Mouse (Mus musculus): Measurements from ENCODE around the gene Rangap1. TPM values are rescaled to one million over a fixed set of nuclear protein-coding genes. Genes with fewer than 3 reads are reported as not detected.

Gene Rangap1
- polyA plus RNA-seq, 1 experiment from 2014 or later = 192 TPM

DNA sequence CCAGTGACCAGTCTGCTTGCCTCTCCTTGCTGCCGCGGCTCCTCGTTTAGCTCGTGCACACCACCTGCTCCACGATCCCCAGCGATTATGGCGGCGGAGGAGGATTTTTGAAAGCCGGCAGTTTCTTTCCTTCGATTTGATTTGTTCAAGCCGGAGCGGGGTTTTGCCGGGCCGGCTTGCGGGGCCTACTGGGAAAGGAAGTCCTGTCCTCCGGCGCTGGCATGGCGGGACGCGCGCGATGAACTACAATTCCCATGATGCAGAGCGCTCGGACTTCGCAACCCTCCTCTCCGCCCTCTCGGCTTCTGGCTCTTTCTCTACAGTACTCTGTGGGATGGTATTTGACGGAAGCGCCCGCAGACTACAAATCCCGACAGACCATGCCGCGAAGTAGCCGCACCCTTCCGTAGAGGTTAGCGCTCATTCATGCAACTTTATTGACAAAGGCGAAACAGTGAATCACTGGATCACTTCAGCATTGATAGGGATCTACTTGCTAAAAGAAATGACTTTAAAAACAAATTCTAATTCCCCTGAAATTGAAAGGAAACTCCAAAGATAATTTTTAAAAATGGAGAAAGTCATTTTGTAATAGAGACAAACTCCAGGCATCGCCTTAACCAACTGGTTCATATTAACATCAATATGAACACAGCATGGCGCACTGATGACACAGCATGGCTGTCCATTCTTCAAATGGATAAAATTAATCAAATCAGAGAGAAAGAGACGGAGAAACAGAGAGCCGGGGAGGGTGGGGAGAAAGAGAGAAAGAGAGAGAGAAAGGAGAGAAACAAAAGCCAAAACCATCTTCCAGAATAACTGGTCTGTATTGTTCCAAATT, 15.3 kb downstream of the Rangap1 start:
- H3K36me3 ChIP-seq = peaks cover 18% of the 10 kb centered on the region
- peak overlapping the region; percentile 94 for H3K27ac ChIP-seq (replicated peaks)
- H3K4me3 ChIP-seq = peak overlapping the region; percentile 96
- H3K4me1 ChIP-seq = peaks cover 26% of the 10 kb centered on the region
- H3K27me3 ChIP-seq (ENCODE audit: low read depth, poor library complexity, severe bottlenecking) = no peaks in the 10 kb centered on the region
- H3K9me3 ChIP-seq (replicated peaks) = no peaks in the 10 kb centered on the region
- DNase-seq (ENCODE audit: low spot score) = peak; percentile 99
- WGBS = 5% methylated on average over 41 of the region's 41 CpGs

DNA sequence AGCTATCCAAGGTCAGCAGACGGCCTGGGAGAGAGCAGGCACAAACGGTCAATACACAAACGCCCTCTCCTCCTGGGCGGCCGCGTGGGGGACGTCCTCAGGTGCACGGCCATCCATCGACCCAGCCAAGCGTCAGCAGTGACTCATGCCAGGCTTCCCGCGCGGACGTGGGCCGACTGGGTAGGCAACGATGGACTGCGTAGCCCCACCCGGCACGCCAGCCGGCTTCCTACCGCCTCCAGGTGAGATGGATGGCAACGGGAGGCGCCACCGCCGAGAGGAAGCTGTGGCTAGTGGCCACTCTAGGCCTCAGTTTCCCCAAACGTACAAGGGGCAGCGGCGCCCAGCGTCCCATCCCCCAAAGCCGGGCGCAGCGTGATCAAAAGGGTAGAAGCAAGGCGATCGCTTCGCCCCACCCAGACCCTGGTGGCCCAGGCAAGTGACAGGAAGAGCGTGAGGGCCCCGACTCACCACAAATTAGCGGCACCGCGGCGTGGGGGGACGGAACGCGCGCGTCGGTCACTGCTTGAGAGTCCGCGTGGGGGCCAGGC, 16.0 kb downstream of the Rangap1 start:
- Histone ChIP-seq H3K27me3 (ENCODE audit: low read depth, poor library complexity, severe bottlenecking) (no peaks in the 10 kb centered on the region), H3K4me3 (peak overlapping the region; percentile 96), H3K4me1 (peaks cover 26% of the 10 kb centered on the region), H3K9me3 (replicated peaks) (no peaks in the 10 kb centered on the region), H3K27ac (replicated peaks) (peak overlapping the region; percentile 94), H3K36me3 (peaks cover 25% of the 10 kb centered on the region)
- whole genome bisulfite sequencing = under 1% methylated on average over 49 of the region's 49 CpGs
- DNase-seq (ENCODE audit: low spot score) = peak; percentile 29

GRCm38 (mm10) chr15:81725965-81726364, 19.4 kb downstream of the Rangap1 start:
- peaks cover 26% of the 10 kb centered on the region for H3K4me1 ChIP-seq
- H3K27ac ChIP-seq (replicated peaks) = no peak overlapping the region
- no peak overlapping the region for H3K4me3 ChIP-seq
- H3K9me3 ChIP-seq (replicated peaks) = no peaks in the 10 kb centered on the region
- over 99% methylated on average over 8 of the region's 8 CpGs for WGBS
- H3K36me3 ChIP-seq = peaks cover 59% of the 10 kb centered on the region
- no peaks in the 10 kb centered on the region for H3K27me3 ChIP-seq (ENCODE audit: low read depth, poor library complexity, severe bottlenecking)
- no peak for DNase-seq (ENCODE audit: low spot score)

GRCm38 (mm10) chr15:81723653-81724052, 21.7 kb downstream of the Rangap1 start:
- Histone ChIP-seq H3K36me3 (peaks cover 82% of the 10 kb centered on the region), H3K9me3 (replicated peaks) (no peaks in the 10 kb centered on the region), H3K4me3 (no peak overlapping the region), H3K4me1 (peaks cover 24% of the 10 kb centered on the region), H3K27ac (replicated peaks) (no peak overlapping the region), H3K27me3 (ENCODE audit: low read depth, poor library complexity, severe bottlenecking) (no peaks in the 10 kb centered on the region)
- DNase-seq (ENCODE audit: low spot score) = no peak
- 93% methylated on average over 11 of the region's 11 CpGs for WGBS

- WGBS = 97% methylated on average over 5 of the region's 5 CpGs
- Histone ChIP-seq H3K4me1 (peaks cover 16% of the 10 kb centered on the region), H3K36me3 (peaks cover 95% of the 10 kb centered on the region), H3K9me3 (replicated peaks) (no peaks in the 10 kb centered on the region), H3K27ac (replicated peaks) (no peak overlapping the region), H3K4me3 (no peak overlapping the region), H3K27me3 (ENCODE audit: low read depth, poor library complexity, severe bottlenecking) (no peaks in the 10 kb centered on the region)
- no peak for DNase-seq (ENCODE audit: low spot score)
These were observed 23.0 kb downstream of the Rangap1 start for GRCm38 (mm10) chr15:81722361-81722760.

DNA sequence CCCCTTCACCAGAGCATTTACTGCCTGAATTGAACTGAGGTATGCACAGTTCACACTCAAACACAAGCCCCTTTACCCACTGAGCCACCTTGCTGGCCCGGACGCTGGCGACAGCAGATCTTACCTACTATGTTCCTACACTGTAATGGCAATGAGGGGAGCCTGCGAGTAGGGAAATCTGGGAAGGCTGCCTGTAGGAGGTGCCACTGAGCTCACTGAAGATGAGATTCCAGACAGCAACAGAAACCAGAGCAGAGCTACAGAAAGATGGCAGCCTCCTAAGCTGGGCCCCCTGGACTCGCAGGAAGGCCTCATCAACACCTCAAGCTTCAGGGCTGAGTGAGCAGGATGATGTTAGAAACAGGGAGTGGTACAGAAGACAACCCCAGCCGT, 26.2 kb downstream of the Rangap1 start:
- H3K27me3 ChIP-seq (ENCODE audit: low read depth, poor library complexity, severe bottlenecking) = no peaks in the 10 kb centered on the region
- no peak overlapping the region for H3K4me3 ChIP-seq
- WGBS = 91% methylated on average over 6 of the region's 6 CpGs
- no peaks in the 10 kb centered on the region for H3K9me3 ChIP-seq (replicated peaks)
- no peak overlapping the region for H3K27ac ChIP-seq (replicated peaks)
- DNase-seq (ENCODE audit: low spot score) = no peak
- H3K4me1 ChIP-seq = peaks cover 7% of the 10 kb centered on the region
- peaks cover 95% of the 10 kb centered on the region for H3K36me3 ChIP-seq

GRCm38 (mm10) chr15:81718336-81719138, 26.8 kb downstream of the Rangap1 start:
- DNase-seq (ENCODE audit: low spot score) = no peak
- 91% methylated on average over 9 of the region's 9 CpGs for WGBS
- Histone ChIP-seq H3K27me3 (ENCODE audit: low read depth, poor library complexity, severe bottlenecking) (no peaks in the 10 kb centered on the region), H3K9me3 (replicated peaks) (no peaks in the 10 kb centered on the region), H3K36me3 (peaks cover 95% of the 10 kb centered on the region), H3K27ac (replicated peaks) (no peak overlapping the region), H3K4me3 (no peak overlapping the region), H3K4me1 (peaks cover 7% of the 10 kb centered on the region)

GRCm38 (mm10) chr15:81713742-81714141, 31.6 kb downstream of the Rangap1 start:
- no peak for DNase-seq (ENCODE audit: low spot score)
- Histone ChIP-seq H3K4me1 (peaks cover 6% of the 10 kb centered on the region), H3K4me3 (no peak overlapping the region), H3K9me3 (replicated peaks) (no peaks in the 10 kb centered on the region), H3K36me3 (peaks cover 95% of the 10 kb centered on the region), H3K27me3 (ENCODE audit: low read depth, poor library complexity, severe bottlenecking) (no peaks in the 10 kb centered on the region), H3K27ac (replicated peaks) (no peak overlapping the region)
- 89% methylated on average over 6 of the region's 6 CpGs for WGBS

- WGBS = 72% methylated on average over 4 of the region's 4 CpGs
- peaks cover 94% of the 10 kb centered on the region for H3K36me3 ChIP-seq
These were observed 34.5 kb downstream of the Rangap1 start for GRCm38 (mm10) chr15:81710801-81711200.

DNA sequence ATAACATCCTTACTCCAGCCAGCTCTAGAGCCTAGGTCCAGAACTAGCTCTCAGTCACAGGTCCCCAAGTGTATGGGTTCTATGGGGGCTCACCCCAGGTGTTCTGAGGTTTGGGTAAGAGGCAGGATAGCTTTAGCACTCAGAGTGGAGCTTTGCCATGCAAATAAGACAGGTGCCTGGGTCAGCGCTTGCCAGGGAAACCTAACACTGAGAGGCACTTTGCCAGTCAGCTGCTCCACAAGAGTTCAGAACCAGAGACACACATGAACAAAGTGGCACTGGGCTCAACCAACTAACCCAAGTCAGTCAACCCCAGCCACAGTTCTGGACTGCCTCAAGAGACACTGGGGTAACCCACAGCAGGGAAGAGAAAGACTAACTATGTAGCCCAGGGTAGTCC, 35.6 kb downstream of the Rangap1 start:
- Histone ChIP-seq H3K27ac (replicated peaks) (no peak overlapping the region), H3K4me3 (no peak overlapping the region), H3K4me1 (no peaks in the 10 kb centered on the region), H3K36me3 (peaks cover 95% of the 10 kb centered on the region), H3K27me3 (ENCODE audit: low read depth, poor library complexity, severe bottlenecking) (no peaks in the 10 kb centered on the region), H3K9me3 (replicated peaks) (no peaks in the 10 kb centered on the region)
- 100% methylated on average over 1 of the region's 1 CpGs for WGBS
- no peak for DNase-seq (ENCODE audit: low spot score)

More at GRCm38 (mm10) chr15:81710801-81711200, 34.5 kb downstream of the Rangap1 start:
- H3K27me3 ChIP-seq (ENCODE audit: low read depth, poor library complexity, severe bottlenecking) = no peaks in the 10 kb centered on the region
- no peak overlapping the region for H3K4me3 ChIP-seq
- no peak overlapping the region for H3K27ac ChIP-seq (replicated peaks)
- H3K9me3 ChIP-seq (replicated peaks) = no peaks in the 10 kb centered on the region
- no peak for DNase-seq (ENCODE audit: low spot score)
- H3K4me1 ChIP-seq = no peaks in the 10 kb centered on the region

DNA sequence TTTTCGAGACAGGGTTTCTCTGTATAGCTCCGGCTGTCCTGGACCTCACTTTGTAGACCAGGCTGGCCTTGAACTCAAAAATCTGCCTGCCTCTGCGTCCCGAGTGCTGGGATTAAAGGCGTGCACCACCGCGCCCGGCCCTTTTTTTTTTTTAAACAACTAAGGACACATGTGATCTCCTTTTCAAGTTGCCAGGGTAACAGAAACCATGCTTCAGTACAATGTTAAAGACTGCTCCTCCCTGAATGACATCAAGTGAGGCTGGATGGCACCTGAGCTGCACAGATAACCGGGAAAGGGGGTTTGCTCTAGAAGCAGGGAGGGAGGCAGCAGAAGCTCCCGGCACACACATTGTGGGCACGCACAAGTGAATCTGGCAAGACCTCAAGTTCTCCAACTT, 36.3 kb downstream of the Rangap1 start:
- no peaks in the 10 kb centered on the region for H3K9me3 ChIP-seq (replicated peaks)
- WGBS = 93% methylated on average over 11 of the region's 11 CpGs
- DNase-seq (ENCODE audit: low spot score) = no peak

DNA sequence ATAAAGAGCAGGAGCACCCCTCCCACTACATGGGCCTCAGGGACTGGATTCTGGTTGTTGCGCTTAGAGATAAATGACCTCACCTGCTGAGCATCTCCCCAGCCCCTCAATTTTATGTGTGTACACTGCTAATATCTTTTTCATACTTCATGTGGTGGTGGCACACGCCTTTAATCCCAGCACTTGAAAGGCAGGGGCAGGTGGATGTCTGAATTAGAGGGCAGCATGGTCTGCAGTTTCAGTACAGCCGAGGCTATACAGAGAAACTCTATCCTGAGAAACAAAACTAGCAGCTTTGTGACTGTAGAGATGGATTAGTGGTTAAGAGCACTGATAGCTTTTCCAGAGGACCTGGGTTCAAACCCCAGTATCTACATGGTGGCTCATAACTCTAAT, 42.2 kb downstream of the Rangap1 start:
- WGBS = 92% methylated on average over 3 of the region's 3 CpGs
- no peaks in the 10 kb centered on the region for H3K9me3 ChIP-seq (replicated peaks)
- no peak overlapping the region for H3K27ac ChIP-seq (replicated peaks)
- DNase-seq (ENCODE audit: low spot score) = no peak
- H3K36me3 ChIP-seq = peaks cover 64% of the 10 kb centered on the region
- no peak overlapping the region for H3K4me3 ChIP-seq
- no peaks in the 10 kb centered on the region for H3K27me3 ChIP-seq (ENCODE audit: low read depth, poor library complexity, severe bottlenecking)
- no peaks in the 10 kb centered on the region for H3K4me1 ChIP-seq

More for the DNA sequence above, 36.3 kb downstream of the Rangap1 start:
- Histone ChIP-seq H3K4me3 (no peak overlapping the region), H3K27me3 (ENCODE audit: low read depth, poor library complexity, severe bottlenecking) (no peaks in the 10 kb centered on the region), H3K36me3 (peaks cover 99% of the 10 kb centered on the region), H3K27ac (replicated peaks) (no peak overlapping the region), H3K4me1 (no peaks in the 10 kb centered on the region)

Measured in midbrain, embryonic 10.5 days (tissue).